Mouse (Mus musculus): Measurements from ENCODE around the gene Satb1. TPM values are rescaled to one million over a fixed set of nuclear protein-coding genes. Genes with fewer than 3 reads are reported as not detected.
A peak's percentile ranks its signal among the peaks of the same experiment; 100 is the strongest.

The Satb1 gene
- polyA plus RNA-seq, 1 experiment = 24.1 TPM

DNA sequence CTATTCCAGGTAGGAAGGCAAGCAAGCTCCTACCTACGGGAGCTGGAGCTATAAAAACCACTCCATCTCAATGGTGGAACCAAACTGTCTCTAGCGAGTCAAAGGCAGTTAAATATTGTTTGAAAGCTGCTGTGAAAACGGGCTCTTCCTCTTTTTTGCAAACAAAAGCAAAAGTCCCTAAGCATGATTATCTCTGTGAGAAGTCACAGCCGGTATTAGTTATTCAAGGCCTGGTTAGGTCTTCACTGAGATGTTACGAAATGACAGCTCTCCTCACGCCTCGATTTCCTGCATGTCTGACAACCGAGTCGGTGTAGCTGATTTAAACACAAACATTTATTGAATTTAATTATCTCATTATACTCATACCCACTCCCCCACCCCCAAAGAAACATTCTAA, 48.2 kb downstream of the Satb1 start:
- Histone ChIP-seq H3K4me1 (ENCODE audit: control insufficient read depth, insufficient read depth, low read length) (no peaks in the 10 kb centered on the region), H3K4me3 (replicated peaks; ENCODE audit: insufficient read depth, low read depth, low read length) (no peak overlapping the region), H3K27ac (ENCODE audit: insufficient read depth, low read length) (no peak overlapping the region), H3K27me3 (ENCODE audit: control insufficient read depth, insufficient read depth, low read length) (no peaks in the 10 kb centered on the region)
- TF ChIP-seq CTCF (IDR thresholded peaks at IDR 0.05; ENCODE audit: borderline replicate concordance, insufficient read depth, low read depth, low read length) = no peak
- no peak for TF ChIP-seq POLR2A (IDR thresholded peaks at IDR 0.05; ENCODE audit: borderline replicate concordance, insufficient read depth, low read length)
- 91% methylated on average over 9 of the region's 9 CpGs for WGBS
- no peak for DNase-seq

DNA sequence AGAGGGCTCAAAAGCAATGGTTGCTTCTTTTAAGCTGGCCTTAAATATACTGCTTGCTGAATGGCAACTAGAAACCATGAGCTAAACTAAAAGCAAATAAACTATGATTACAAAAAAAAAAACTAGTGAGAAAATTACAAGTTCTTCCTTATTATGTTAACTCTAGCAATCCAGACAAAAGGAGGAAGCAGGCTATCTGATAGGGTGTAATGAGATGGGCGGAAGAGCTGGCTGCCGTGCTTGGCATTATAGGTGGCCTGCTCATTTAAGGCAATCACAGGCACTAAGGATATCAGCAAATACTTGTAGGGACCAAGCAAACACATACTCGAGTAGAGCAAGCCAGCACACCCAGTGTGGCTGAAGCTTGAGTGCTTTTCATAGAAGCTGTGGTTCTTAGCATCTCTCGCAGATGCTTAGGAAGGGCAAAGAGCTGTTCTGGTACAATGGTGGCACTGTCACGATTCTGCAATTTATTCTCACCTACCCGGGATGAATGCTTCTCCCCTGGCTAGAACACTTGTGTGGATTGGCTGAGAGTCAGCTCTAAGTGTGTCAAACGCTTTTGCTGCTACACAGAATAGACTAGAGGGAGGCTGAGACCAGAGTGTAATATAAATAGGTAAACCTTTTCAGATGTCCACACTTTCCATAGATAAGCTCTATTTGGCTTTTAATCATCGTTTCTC, 49.4 kb downstream of the Satb1 start:
- Histone ChIP-seq H3K4me3 (replicated peaks; ENCODE audit: insufficient read depth, low read depth, low read length) (no peak overlapping the region), H3K4me1 (ENCODE audit: control insufficient read depth, insufficient read depth, low read length) (no peaks in the 10 kb centered on the region), H3K27ac (ENCODE audit: insufficient read depth, low read length) (no peak overlapping the region), H3K27me3 (ENCODE audit: control insufficient read depth, insufficient read depth, low read length) (no peaks in the 10 kb centered on the region)
- TF ChIP-seq CTCF (IDR thresholded peaks at IDR 0.05; ENCODE audit: borderline replicate concordance, insufficient read depth, low read depth, low read length) = no peak
- no peak for TF ChIP-seq POLR2A (IDR thresholded peaks at IDR 0.05; ENCODE audit: borderline replicate concordance, insufficient read depth, low read length)
- 75% methylated on average over 8 of the region's 8 CpGs for WGBS
- DNase-seq = no peak

DNA sequence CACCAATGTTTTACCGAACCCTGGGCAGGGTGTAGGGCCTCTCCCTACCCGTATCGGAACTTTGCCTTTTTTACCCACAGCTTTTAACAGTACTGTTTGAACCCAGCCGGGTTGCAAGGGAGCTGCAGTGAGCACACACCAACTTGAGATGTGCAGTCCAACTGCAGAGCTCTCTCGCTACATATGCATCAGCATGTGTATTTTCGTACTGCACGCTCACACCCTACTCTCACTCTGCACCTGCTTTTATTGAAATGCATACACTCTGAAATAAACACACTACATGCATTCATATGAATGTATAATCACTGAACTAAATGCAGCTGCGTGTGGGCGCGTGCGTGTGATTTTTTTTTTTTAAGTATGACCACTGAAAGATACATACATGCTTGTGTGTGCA, 53.1 kb downstream of the Satb1 start:
- 96% methylated on average over 11 of the region's 11 CpGs for WGBS
- Histone ChIP-seq H3K27me3 (ENCODE audit: control insufficient read depth, insufficient read depth, low read length) (no peaks in the 10 kb centered on the region), H3K4me3 (replicated peaks; ENCODE audit: insufficient read depth, low read depth, low read length) (no peak overlapping the region), H3K4me1 (ENCODE audit: control insufficient read depth, insufficient read depth, low read length) (no peaks in the 10 kb centered on the region), H3K27ac (ENCODE audit: insufficient read depth, low read length) (no peak overlapping the region)
- TF ChIP-seq POLR2A (IDR thresholded peaks at IDR 0.05; ENCODE audit: borderline replicate concordance, insufficient read depth, low read length) (no peak), CTCF (IDR thresholded peaks at IDR 0.05; ENCODE audit: borderline replicate concordance, insufficient read depth, low read depth, low read length) (no peak)
- no peak for DNase-seq

DNA sequence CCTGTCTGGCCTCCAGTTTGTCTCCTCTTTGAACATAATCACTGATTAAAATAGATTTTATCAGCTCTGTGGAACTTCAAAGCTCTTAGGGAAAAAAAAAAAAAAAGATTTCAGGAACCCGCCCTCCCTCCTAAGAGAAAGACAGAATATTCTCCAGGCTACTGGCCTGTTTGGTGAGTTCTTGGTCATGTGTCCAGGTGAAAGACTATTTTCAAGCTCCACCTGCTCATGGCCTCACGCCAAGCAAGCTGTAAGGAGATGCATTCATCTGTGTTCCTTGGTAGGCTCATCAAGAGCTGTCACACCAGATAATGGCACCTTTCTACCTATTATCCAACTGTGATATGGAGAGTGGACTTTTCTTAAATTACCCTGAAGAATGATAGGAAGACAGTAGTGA, 54.1 kb downstream of the Satb1 start:
- TF ChIP-seq CTCF (IDR thresholded peaks at IDR 0.05; ENCODE audit: borderline replicate concordance, insufficient read depth, low read depth, low read length) (no peak), POLR2A (IDR thresholded peaks at IDR 0.05; ENCODE audit: borderline replicate concordance, insufficient read depth, low read length) (no peak)
- peak in 1 of 2 experiments; percentile 26 for DNase-seq
- H3K4me3 ChIP-seq (replicated peaks; ENCODE audit: insufficient read depth, low read depth, low read length) = no peak overlapping the region
- no peaks in the 10 kb centered on the region for H3K27me3 ChIP-seq (ENCODE audit: control insufficient read depth, insufficient read depth, low read length)
- H3K4me1 ChIP-seq (ENCODE audit: control insufficient read depth, insufficient read depth, low read length) = no peaks in the 10 kb centered on the region
- 86% methylated on average over 2 of the region's 2 CpGs for WGBS
- H3K27ac ChIP-seq (ENCODE audit: insufficient read depth, low read length) = no peak overlapping the region

DNA sequence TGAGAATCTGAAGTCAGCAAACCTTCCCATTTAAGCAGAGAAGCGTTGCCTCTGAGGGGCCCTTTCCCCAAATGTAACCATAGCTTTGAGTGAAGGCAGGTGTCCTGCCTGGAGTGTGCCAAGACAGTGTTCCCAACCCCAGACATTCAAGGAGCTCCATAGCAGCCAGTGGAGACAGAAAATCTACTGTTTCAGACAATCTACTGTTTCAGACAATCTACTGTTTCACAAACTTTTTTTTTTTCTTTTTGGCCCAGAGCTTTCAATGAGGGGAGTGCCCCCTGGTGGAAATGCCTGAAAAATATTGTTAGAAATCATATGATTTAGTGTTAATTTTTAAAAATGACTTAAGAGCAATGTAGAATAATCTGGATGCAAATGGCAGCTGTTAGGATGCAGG, 55.3 kb downstream of the Satb1 start:
- Histone ChIP-seq H3K4me3 (replicated peaks; ENCODE audit: insufficient read depth, low read depth, low read length) (no peak overlapping the region), H3K27ac (ENCODE audit: insufficient read depth, low read length) (no peak overlapping the region), H3K27me3 (ENCODE audit: control insufficient read depth, insufficient read depth, low read length) (no peaks in the 10 kb centered on the region), H3K4me1 (ENCODE audit: control insufficient read depth, insufficient read depth, low read length) (no peaks in the 10 kb centered on the region)
- TF ChIP-seq CTCF (IDR thresholded peaks at IDR 0.05; ENCODE audit: borderline replicate concordance, insufficient read depth, low read depth, low read length) = no peak
- no peak for TF ChIP-seq POLR2A (IDR thresholded peaks at IDR 0.05; ENCODE audit: borderline replicate concordance, insufficient read depth, low read length)
- DNase-seq = no peak
- WGBS = 74% methylated on average over 1 of the region's 1 CpGs

DNA sequence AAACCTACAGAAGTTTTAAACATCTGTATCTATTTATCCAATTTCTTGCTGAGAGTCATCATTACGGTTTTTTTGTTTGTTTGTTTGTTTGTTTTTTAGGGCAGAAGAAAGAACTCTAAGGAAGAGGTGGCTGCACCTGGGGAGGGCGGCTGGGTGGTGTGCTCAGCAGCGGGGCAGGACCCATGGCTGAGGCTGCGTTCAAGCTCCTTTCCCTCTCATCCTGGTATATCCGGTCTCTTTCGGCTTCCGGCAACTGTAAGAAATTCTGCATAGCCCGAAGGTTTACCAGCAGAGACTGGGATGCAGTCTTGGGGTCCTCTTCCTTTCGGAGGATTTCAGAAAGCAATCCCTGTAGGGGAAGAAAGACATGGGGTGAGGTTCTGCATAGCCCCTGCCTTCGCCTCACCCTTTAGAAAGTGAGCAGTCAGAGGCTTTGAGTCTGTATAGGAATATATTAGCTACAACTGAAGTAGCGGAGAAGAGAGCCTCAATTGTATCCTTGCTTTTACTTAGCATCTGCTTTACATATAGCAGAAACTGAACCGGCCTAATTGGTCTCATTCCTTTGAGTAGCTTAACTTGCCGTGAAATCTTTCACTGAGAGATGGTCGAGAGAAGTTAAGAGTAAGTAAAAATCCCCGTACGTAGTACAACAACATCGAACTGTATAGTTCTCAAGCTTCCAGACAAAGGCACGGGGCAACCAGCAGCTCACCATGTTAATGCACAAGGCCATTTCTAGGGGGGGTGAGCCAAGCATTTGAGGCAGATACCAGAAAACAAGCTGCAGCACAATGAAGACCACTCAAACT, 57.8 kb downstream of the Satb1 start:
- H3K27me3 ChIP-seq (ENCODE audit: control insufficient read depth, insufficient read depth, low read length) = no peaks in the 10 kb centered on the region
- H3K4me3 ChIP-seq (replicated peaks; ENCODE audit: insufficient read depth, low read depth, low read length) = no peak overlapping the region
- no peak for DNase-seq
- H3K27ac ChIP-seq (ENCODE audit: insufficient read depth, low read length) = no peak overlapping the region
- 69% methylated on average over 18 of the region's 18 CpGs for WGBS
- TF ChIP-seq POLR2A (IDR thresholded peaks at IDR 0.05; ENCODE audit: borderline replicate concordance, insufficient read depth, low read length) (no peak), CTCF (IDR thresholded peaks at IDR 0.05; ENCODE audit: borderline replicate concordance, insufficient read depth, low read depth, low read length) (no peak)
- no peaks in the 10 kb centered on the region for H3K4me1 ChIP-seq (ENCODE audit: control insufficient read depth, insufficient read depth, low read length)

DNA sequence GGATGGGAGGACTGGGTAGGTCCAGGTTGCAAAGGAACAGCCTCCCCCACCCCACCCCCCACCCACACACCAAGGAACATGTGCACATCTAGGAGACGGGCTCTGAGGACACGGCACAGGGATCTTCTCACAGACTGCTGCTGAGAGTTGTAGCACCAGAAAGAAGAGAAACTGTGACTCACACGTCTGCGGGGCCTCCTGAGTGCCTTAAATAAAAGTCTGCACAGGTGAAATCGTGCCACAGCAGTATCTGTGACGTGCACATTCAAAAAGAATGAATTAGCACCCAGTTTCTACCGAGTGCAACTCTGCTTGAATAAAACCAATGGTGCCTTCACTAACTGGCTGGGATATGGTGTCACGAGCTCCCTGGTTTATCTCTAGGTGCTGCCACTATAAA, 69.5 kb downstream of the Satb1 start:
- Histone ChIP-seq H3K27ac (ENCODE audit: insufficient read depth, low read length) (no peak overlapping the region), H3K4me1 (ENCODE audit: control insufficient read depth, insufficient read depth, low read length) (no peaks in the 10 kb centered on the region), H3K27me3 (ENCODE audit: control insufficient read depth, insufficient read depth, low read length) (no peaks in the 10 kb centered on the region), H3K4me3 (replicated peaks; ENCODE audit: insufficient read depth, low read depth, low read length) (no peak overlapping the region)
- TF ChIP-seq CTCF (IDR thresholded peaks at IDR 0.05; ENCODE audit: borderline replicate concordance, insufficient read depth, low read depth, low read length) = no peak
- 96% methylated on average over 8 of the region's 8 CpGs for WGBS
- no peak for DNase-seq

DNA sequence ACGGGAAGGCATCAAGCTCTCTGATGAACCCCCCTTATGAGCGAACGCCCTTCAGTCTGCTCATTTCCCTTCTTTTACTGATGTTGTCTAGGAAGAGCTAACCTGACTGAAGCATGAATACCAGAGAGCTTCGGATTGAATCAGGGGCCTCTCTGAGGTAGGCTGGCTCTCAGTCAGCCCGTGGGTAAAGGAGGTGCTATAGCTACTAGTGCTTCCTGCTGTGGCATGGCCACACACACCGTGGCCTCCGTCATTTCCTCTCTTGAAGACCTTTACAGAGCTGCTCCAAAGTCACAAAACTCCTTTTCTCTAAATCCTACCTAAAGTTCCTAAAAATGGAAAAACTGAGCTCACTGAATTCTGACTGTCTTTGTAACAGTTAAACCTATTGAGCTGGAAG, 70.6 kb downstream of the Satb1 start:
- Histone ChIP-seq H3K4me3 (replicated peaks; ENCODE audit: insufficient read depth, low read depth, low read length) (no peak overlapping the region), H3K4me1 (ENCODE audit: control insufficient read depth, insufficient read depth, low read length) (no peaks in the 10 kb centered on the region), H3K27ac (ENCODE audit: insufficient read depth, low read length) (no peak overlapping the region), H3K27me3 (ENCODE audit: control insufficient read depth, insufficient read depth, low read length) (no peaks in the 10 kb centered on the region)
- no peak for DNase-seq
- WGBS = 93% methylated on average over 7 of the region's 7 CpGs
- no peak for TF ChIP-seq CTCF (IDR thresholded peaks at IDR 0.05; ENCODE audit: borderline replicate concordance, insufficient read depth, low read depth, low read length)
- no peak for TF ChIP-seq POLR2A (IDR thresholded peaks at IDR 0.05; ENCODE audit: borderline replicate concordance, insufficient read depth, low read length)

Data from cerebellum, adult 2 months (tissue).